ENCODE assay signal across 7 mouse cellular contexts in genomic region chr2:73463431-73464194, GRCm38 (mm10).
DNase-seq lines count a peak whose midpoint lies in the region; TF ChIP-seq lines count a peak whose summit lies in the region.

No protein-coding gene starts in this region.

- intact Hi-C loops in heart, adult 2 months (cut with DNase I), result no loop called here
- intact Hi-C loops in left cerebral cortex, postnatal 14 days (cut with DNase I), result no loop called here

- TF ChIP-seq CTCF in heart, adult 2 months (IDR thresholded peaks at IDR 0.05), result no peak

- no peaks in the 10 kb centered on the region; the same call in 1 of the 2 replicates for H3K36me3 ChIP-seq in heart, adult 2 months (ENCODE audit: control insufficient read depth, insufficient read depth, low read length)

- H3K4me1 ChIP-seq in heart, adult 2 months (ENCODE audit: control insufficient read depth, insufficient read depth, low read length), result peaks cover 26% of the 10 kb centered on the region

- H3K27ac ChIP-seq in heart, adult 2 months, result peak overlapping the region; percentile 58

- TF ChIP-seq POLR2A in heart, adult 2 months (IDR thresholded peaks at IDR 0.05; ENCODE audit: insufficient read depth, low read depth, low read length), result peak; percentile 44; the same call in 1 of the 2 replicates

- no peaks in the 10 kb centered on the region for H3K27me3 ChIP-seq in heart, adult 2 months (ENCODE audit: control insufficient read depth, insufficient read depth, low read length)

- H3K79me2 ChIP-seq in heart, adult 2 months (replicated peaks; ENCODE audit: control insufficient read depth, insufficient read depth, low read length), result no peaks in the 10 kb centered on the region; the same call in 1 of the 2 replicates

- TF ChIP-seq EP300 in heart, adult 2 months (IDR thresholded peaks at IDR 0.05; ENCODE audit: insufficient read depth, low read depth, low read length), result 0 out of 2 replicates have a peak, but pooled peaks have one; percentile 22

- H3K4me3 ChIP-seq in heart, adult 2 months, result no peak overlapping the region

- DNase-seq in testis, postnatal 14 days (ENCODE audit: low spot score), result peak; percentile 12
- no peak for DNase-seq in testis, postnatal 10 days (ENCODE audit: low spot score)
- DNase-seq in heart, adult 2 months, result peak; percentile 55 to 57
- DNase-seq in lung, postnatal 36 days, result peak; percentile 58
- no peak for DNase-seq in left cerebral cortex, postnatal 14 days (ENCODE audit: low spot score in 2 of 2)
- DNase-seq in right cerebral cortex, postnatal 25 days, result no peak
- no peak for DNase-seq in spleen, postnatal 36 days (ENCODE audit: low spot score in 2 of 2)

- no peak overlapping the region for H3K9ac ChIP-seq in heart, adult 2 months (ENCODE audit: low read depth, low read length)

- WGBS in heart, adult 2 months, result 18% methylated on average over 7 of the region's 7 CpGs

Comparison
In these comparisons a context has a peak if more than half of its experiments do, and no peak if none do; other contexts are left out.
1. DNase-seq: peak in testis, postnatal 14 days (single experiment), heart, adult 2 months (2 of 2) and lung, postnatal 36 days (single experiment); none in testis, postnatal 10 days (single experiment), left cerebral cortex, postnatal 14 days (0 of 2), right cerebral cortex, postnatal 25 days (single experiment) and spleen, postnatal 36 days (0 of 2).